Mouse (Mus musculus) midbrain, embryonic 11.5 days (tissue): ENCODE measurements around the gene Ncapd2. TPM values are rescaled to one million over a fixed set of nuclear protein-coding genes. Genes with fewer than 3 reads are reported as not detected.
A peak's percentile ranks its signal among the peaks of the same experiment; 100 is the strongest.

Experiments
- microRNA-seq: library from miRNA; unstranded; fragments of <30 nt; microRNA quantifications from one replicate; pipeline ENCODE4, GENCODE M21; 2017
- polyA plus RNA-seq: library from polyadenylated mRNA; unstranded; fragments of >200 nt; fragmentation: Nextera tagmentation; extraction: Ambion mirVana; gene quantifications from 2 replicates; pipeline ENCODE4 v1.2.1, GENCODE M21; 2014

Ncapd2 gene
- polyA plus RNA-seq, 1 experiment from 2014 or later = 140 TPM

Small RNA genes within 50 kb of the gene (microRNA-seq; reads per million reads assigned to microRNA genes)
- gene Mir3098 = 2.1 reads per million, percentile 4 among the genes with 10 or more reads in this experiment
- not detected for gene Mir8113

Other genes with a start within 250 kb of the Ncapd2 start
- gene Cops7a, start 226.2 kb downstream of the Ncapd2 start, polyA plus RNA-seq = 105 and 112 TPM in 2 replicates
- 1.2 and 1.6 TPM in 2 replicates for gene Pianp, start 195.0 kb downstream of the Ncapd2 start, polyA plus RNA-seq
- gene Zfp384, start 182.6 kb downstream of the Ncapd2 start, polyA plus RNA-seq = 9.3 and 9.9 TPM in 2 replicates
- gene Ing4, start 151.9 kb downstream of the Ncapd2 start, polyA plus RNA-seq = 139 and 146 TPM in 2 replicates
- gene Acrbp, start 142.0 kb downstream of the Ncapd2 start, polyA plus RNA-seq = 9.2 and 10.8 TPM in 2 replicates
- 0.11 TPM in 1 of 2 replicates, not detected in the other for gene Lpar5, start 123.8 kb downstream of the Ncapd2 start, polyA plus RNA-seq
- 96.9 and 99.3 TPM in 2 replicates for gene Chd4, start 95.7 kb downstream of the Ncapd2 start, polyA plus RNA-seq
- gene Nop2, start 59.8 kb downstream of the Ncapd2 start, polyA plus RNA-seq = 55.1 and 58.4 TPM in 2 replicates
- 8.4 and 8.6 TPM in 2 replicates for gene Iffo1, start 46.5 kb downstream of the Ncapd2 start, polyA plus RNA-seq
- 2,357 and 2,675 TPM in 2 replicates for gene Gapdh, start 25.2 kb downstream of the Ncapd2 start, polyA plus RNA-seq
- 200 and 208 TPM in 2 replicates for gene Mrpl51, start 100 bp upstream of the Ncapd2 start, polyA plus RNA-seq
- gene Vamp1, start 23.9 kb upstream of the Ncapd2 start, polyA plus RNA-seq = 1.3 and 1.4 TPM in 2 replicates
- 1.2 and 1.6 TPM in 2 replicates for gene Tapbpl, start 40.2 kb upstream of the Ncapd2 start, polyA plus RNA-seq
- 0.62 and 0.93 TPM in 2 replicates for gene Cd27, start 45.3 kb upstream of the Ncapd2 start, polyA plus RNA-seq
- gene Tuba3a, start 94.3 kb upstream of the Ncapd2 start, polyA plus RNA-seq = 0.08 TPM in 1 of 2 replicates, not detected in the other
- 18.0 and 19.7 TPM in 2 replicates for gene Ltbr, start 122.2 kb upstream of the Ncapd2 start, polyA plus RNA-seq
- gene Scnn1a, start 129.0 kb upstream of the Ncapd2 start, polyA plus RNA-seq = 0.33 and 0.77 TPM in 2 replicates
- gene Tnfrsf1a, start 157.7 kb upstream of the Ncapd2 start, polyA plus RNA-seq = 19.0 and 19.2 TPM in 2 replicates
- not detected in 2 replicates for gene Plekhg6, start 189.1 kb upstream of the Ncapd2 start, polyA plus RNA-seq